Mouse (Mus musculus): ENCODE results near the gene Cryaa. TPM values are rescaled to one million over a fixed set of nuclear protein-coding genes. Genes with fewer than 3 reads are reported as not detected.

The Cryaa gene
- total and polyA plus RNA-seq, 3 experiments: 0.31 TPM; not detected in 2

- H3K27me3 ChIP-seq (ENCODE audit: control insufficient read depth, insufficient read depth, low read length): no peaks in the 10 kb centered on the region
- DNase-seq: no peak
- H3K4me1 ChIP-seq (ENCODE audit: control insufficient read depth, insufficient read depth, low read length): peaks cover 6% of the 10 kb centered on the region
- H3K36me3 ChIP-seq (ENCODE audit: control insufficient read depth, insufficient read depth, low read length): no peaks in the 10 kb centered on the region
- H3K4me3 ChIP-seq: no peak overlapping the region
- H3K27ac ChIP-seq: no peak overlapping the region
- no peak overlapping the region for H3K9ac ChIP-seq (ENCODE audit: low read depth, low read length)
- WGBS: 33% methylated on average over 6 of the region's 6 CpGs
- TF ChIP-seq CTCF (IDR thresholded peaks at IDR 0.05): no peak
- TF ChIP-seq EP300 (IDR thresholded peaks at IDR 0.05; ENCODE audit: insufficient read depth, low read depth, low read length): no peak
- TF ChIP-seq POLR2A (IDR thresholded peaks at IDR 0.05; ENCODE audit: insufficient read depth, low read depth, low read length): no peak
- H3K79me2 ChIP-seq (replicated peaks; ENCODE audit: control insufficient read depth, insufficient read depth, low read length): no peaks in the 10 kb centered on the region
- intact Hi-C loops (cut with DNase I): no loop called here
These were observed 53.4 kb downstream of the Cryaa start for GRCm38 (mm10) chr17:31731038-31731437.

Other genes starting within 250 kb of the Cryaa start
- gene Wdr4, start 157.8 kb upstream of the Cryaa start, total RNA-seq (2021): 1 to 10 TPM; 5.2 to 5.6 TPM
- 9.8 and 9.9 TPM in 2 replicates for gene Wdr4, start 157.8 kb upstream of the Cryaa start, polyA plus RNA-seq (2012; rRNA removed)
- gene Ndufv3, start 157.7 kb upstream of the Cryaa start, total RNA-seq (2021): 1,000 to 10,000 TPM; 1,326 to 1,509 TPM
- gene Ndufv3, start 157.7 kb upstream of the Cryaa start, polyA plus RNA-seq (2012; rRNA removed): 764 and 972 TPM in 2 replicates
- 10 to 100 TPM in 1 of 2 experiments, 1 to 10 TPM in 1; 9.3 to 13.1 TPM for gene Pknox1, start 113.1 kb upstream of the Cryaa start, total RNA-seq (2021)
- gene Pknox1, start 113.1 kb upstream of the Cryaa start, polyA plus RNA-seq (2012; rRNA removed): 6.8 and 16.4 TPM in 2 replicates
- 1 to 10 TPM; 2.4 to 7.0 TPM for gene Cbs, start 40.6 kb upstream of the Cryaa start, total RNA-seq (2021)
- 0.94 and 1.3 TPM in 2 replicates for gene Cbs, start 40.6 kb upstream of the Cryaa start, polyA plus RNA-seq (2012; rRNA removed)
- 10 to 100 TPM; 71.9 to 72.5 TPM for gene U2af1, start 18.9 kb upstream of the Cryaa start, total RNA-seq (2021)
- 32.6 and 52.6 TPM in 2 replicates for gene U2af1, start 18.9 kb upstream of the Cryaa start, polyA plus RNA-seq (2012; rRNA removed)
- 10 to 100 TPM; 39.6 to 62.7 TPM for gene Sik1, start 178.0 kb downstream of the Cryaa start, total RNA-seq (2021)
- 15.4 and 21.0 TPM in 2 replicates for gene Sik1, start 178.0 kb downstream of the Cryaa start, polyA plus RNA-seq (2012; rRNA removed)

Data from heart, adult 2 months (tissue).